Mouse (Mus musculus) ES-Bruce4 (cell line): Measurements from ENCODE around the gene Togaram2.

ENCODE experiments used
- CTCF ChIP-seq: IDR thresholded peaks from one replicate; pipeline ENCODE4 v1.8.1; 2011; ENCODE audit warnings: low read depth, low read length
- EP300 ChIP-seq: IDR thresholded peaks from 2 replicates; pipeline ENCODE4 v1.6.1; 2011; ENCODE audit warnings: low read depth, low read length; ENCODE audit not compliant: insufficient read depth
- POLR2A ChIP-seq: IDR thresholded peaks from one replicate; pipeline ENCODE4 v1.8.1; 2011; ENCODE audit warnings: low read length; ENCODE audit not compliant: insufficient read depth

DNA sequence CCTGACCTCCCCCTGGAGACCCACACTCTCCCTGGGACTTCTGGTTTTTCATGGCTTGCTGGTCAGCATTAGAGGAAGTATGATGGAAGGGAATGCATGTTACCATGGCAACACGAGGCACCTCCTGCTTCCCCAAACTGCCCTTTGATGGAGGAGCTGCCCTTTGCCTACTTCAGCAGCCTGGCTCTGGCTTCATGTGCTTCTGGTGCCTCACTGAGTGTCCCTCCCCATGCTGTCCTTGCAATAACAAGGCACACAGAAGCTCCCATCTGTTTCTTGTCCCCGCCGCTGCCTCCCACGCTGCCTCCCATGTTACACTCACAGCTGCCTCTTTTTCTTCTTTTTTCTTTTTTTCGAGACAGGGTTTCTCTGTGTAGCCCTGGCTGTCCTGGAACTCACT lies 20.3 kb downstream of the Togaram2 start:
- TF ChIP-seq CTCF = no peak
- no peak for TF ChIP-seq POLR2A
- TF ChIP-seq EP300 = no peak
